Mouse (Mus musculus): ENCODE measurements around the gene Slc6a13.

The Slc6a13 gene

DNA sequence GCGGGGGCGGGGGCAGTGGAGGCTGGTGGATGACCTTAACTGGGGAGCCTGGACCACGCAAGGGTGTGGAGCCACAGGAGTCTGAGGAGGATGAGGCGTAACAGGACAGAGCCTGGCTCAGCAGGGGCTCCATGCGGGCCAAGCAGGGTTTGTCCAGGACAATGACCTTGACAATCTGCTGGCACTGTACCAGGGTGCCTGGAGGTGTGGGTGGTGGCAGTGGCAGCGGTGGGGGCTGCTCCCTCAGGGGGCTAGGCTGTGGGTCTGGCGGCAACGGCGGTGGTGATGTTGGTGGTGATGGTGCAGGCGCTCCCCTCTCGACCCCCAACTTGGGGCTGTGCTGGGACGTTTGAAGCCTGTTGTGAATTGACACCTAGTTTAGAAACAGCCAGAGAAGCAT, 76.1 kb downstream of the Slc6a13 start:
- no peak for DNase-seq (ENCODE audit: low read depth, low spot score)

DNA sequence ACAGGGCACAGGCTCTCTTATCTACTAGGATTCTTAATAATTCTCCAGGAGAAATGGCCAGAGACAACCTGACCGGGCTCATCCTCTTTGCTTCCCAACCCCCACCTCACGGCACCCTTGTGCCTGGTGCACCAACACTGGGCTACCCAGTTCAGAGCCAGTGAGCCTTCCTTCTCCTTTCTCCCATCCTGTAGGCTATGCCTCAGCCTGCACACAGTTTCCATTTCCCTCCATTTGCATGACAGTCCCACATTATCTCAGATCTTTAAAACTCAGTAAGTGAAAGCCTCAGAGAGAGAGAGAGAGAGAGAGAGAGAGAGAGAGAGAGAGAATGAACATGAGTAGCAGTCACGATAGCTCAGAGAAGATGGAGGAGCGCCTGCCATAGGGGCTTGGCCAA, 78.2 kb downstream of the Slc6a13 start:
- no peak for DNase-seq (ENCODE audit: low read depth, low spot score)

DNA sequence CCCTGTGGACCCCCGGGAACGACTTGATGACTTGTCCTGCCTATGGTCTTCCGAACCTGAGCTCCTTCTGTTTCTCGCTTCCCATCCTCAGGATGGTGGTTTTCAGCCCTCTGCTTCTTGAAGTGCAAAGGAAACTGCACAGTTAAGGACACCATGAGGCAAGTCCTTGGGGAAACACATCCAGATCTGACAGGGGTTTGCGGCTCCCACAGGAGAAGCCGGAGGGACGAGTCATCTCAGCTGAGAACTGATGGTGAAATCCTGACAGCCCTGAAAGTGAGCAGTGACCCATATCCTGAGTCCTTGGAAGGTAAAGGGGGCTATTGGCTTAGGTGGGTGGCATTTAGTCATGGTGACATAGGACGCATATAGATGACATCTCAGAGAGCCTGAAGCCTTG, 80.5 kb downstream of the Slc6a13 start:
- no peak for DNase-seq (ENCODE audit: low read depth, low spot score)

DNA sequence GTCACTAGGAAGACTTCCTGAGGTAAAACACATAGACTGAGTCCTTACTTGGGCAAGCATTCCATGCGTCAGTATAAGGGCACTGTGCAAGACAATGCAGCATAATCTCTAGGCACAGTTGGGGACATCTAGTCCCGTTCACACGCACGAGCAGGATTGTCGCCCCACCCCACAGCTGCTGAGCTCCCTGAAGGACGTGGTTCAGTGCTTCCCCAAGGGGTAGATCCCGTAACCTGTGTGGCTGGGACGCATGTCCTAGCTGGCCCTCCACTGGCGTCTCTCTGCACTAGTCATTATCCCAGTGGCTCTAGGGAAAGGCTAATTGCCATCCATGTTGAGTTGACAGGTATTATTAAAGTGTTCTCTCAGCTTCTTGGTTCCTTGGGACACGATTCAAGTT, 82.0 kb downstream of the Slc6a13 start:
- DNase-seq (ENCODE audit: low read depth, low spot score), result no peak

DNA sequence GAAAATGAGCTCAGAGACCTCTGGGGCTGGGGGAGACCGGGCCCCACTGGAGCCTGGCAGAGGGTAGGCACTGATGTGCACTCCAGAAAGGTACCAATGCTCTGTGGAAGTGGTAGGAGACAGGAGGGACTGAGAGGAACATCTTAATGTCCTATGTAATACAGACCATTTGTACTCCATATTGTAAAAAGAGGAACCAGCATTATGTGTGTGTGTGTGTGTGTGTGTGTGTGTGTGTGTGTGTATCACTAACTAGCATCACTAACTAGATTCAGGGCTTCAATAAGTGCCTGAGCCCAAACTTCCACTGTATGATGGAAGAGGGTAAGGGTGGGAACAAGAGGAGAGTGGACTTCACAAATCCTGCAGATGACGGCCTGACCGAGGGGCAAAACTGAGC, 85.4 kb downstream of the Slc6a13 start:
- no peak for DNase-seq (ENCODE audit: low read depth, low spot score)

Data from CD4-positive helper T cell, adult 2 months (primary cell).